Mouse (Mus musculus): Measurements from ENCODE around the gene Sh3bp5l.

Sh3bp5l gene

GRCm38 (mm10) chr11:58330276-58331148 lies at the start of gene Sh3bp5l, which contains the start of gene Zfp672:
Gene Sh3bp5l (plus strand): TSS chr11:58330724.
Gene Zfp672 (minus strand): TSS chr11:58330339.
- no peak for TF ChIP-seq GATA4 (IDR thresholded peaks at IDR 0.05; ENCODE audit: insufficient replicate concordance, low read length)

- no peak for TF ChIP-seq GATA4 (IDR thresholded peaks at IDR 0.05; ENCODE audit: insufficient replicate concordance, low read length)
These were observed 48.5 kb upstream of the Sh3bp5l start for GRCm38 (mm10) chr11:58281970-58282496.

- no peak for TF ChIP-seq GATA4 (IDR thresholded peaks at IDR 0.05; ENCODE audit: insufficient replicate concordance, low read length)
These were observed 48.0 kb upstream of the Sh3bp5l start for GRCm38 (mm10) chr11:58282518-58282917.

GRCm38 (mm10) chr11:58289992-58290682 lies 40.4 kb upstream of the Sh3bp5l start:
- no peak for TF ChIP-seq GATA4 (IDR thresholded peaks at IDR 0.05; ENCODE audit: insufficient replicate concordance, low read length)

- TF ChIP-seq GATA4 (IDR thresholded peaks at IDR 0.05; ENCODE audit: insufficient replicate concordance, low read length), result no peak
These were observed 39.7 kb upstream of the Sh3bp5l start for GRCm38 (mm10) chr11:58290812-58291211.

- no peak for TF ChIP-seq GATA4 (IDR thresholded peaks at IDR 0.05; ENCODE audit: insufficient replicate concordance, low read length)
These were observed 37.7 kb upstream of the Sh3bp5l start for GRCm38 (mm10) chr11:58292791-58293190.

- no peak for TF ChIP-seq GATA4 (IDR thresholded peaks at IDR 0.05; ENCODE audit: insufficient replicate concordance, low read length)
These were observed 33.1 kb upstream of the Sh3bp5l start for GRCm38 (mm10) chr11:58297396-58297795.

GRCm38 (mm10) chr11:58301057-58301456 lies 29.5 kb upstream of the Sh3bp5l start:
- TF ChIP-seq GATA4 (IDR thresholded peaks at IDR 0.05; ENCODE audit: insufficient replicate concordance, low read length), result no peak

- TF ChIP-seq GATA4 (IDR thresholded peaks at IDR 0.05; ENCODE audit: insufficient replicate concordance, low read length), result peak; percentile 27; the same call in 1 of the 2 replicates
These were observed 28.4 kb upstream of the Sh3bp5l start for GRCm38 (mm10) chr11:58301837-58302754.

- TF ChIP-seq GATA4 (IDR thresholded peaks at IDR 0.05; ENCODE audit: insufficient replicate concordance, low read length), result no peak
These were observed 27.6 kb upstream of the Sh3bp5l start for GRCm38 (mm10) chr11:58302774-58303445.

- TF ChIP-seq GATA4 (IDR thresholded peaks at IDR 0.05; ENCODE audit: insufficient replicate concordance, low read length), result no peak
These were observed 26.9 kb upstream of the Sh3bp5l start for GRCm38 (mm10) chr11:58303594-58303993.

GRCm38 (mm10) chr11:58306860-58307308 lies 23.6 kb upstream of the Sh3bp5l start, which contains the start of gene Zfp692:
Gene Zfp692 (plus strand): TSS chr11:58307069.
- no peak for TF ChIP-seq GATA4 (IDR thresholded peaks at IDR 0.05; ENCODE audit: insufficient replicate concordance, low read length)

- TF ChIP-seq GATA4 (IDR thresholded peaks at IDR 0.05; ENCODE audit: insufficient replicate concordance, low read length), result no peak
These were observed 23.0 kb upstream of the Sh3bp5l start for GRCm38 (mm10) chr11:58307411-58308080.

Data from liver, adult (tissue).